Mouse (Mus musculus) induced T-regulatory cell, adult 2 months (primary cell): ENCODE measurements around the gene Taar4.

Source experiments
- DNase-seq: peaks from one replicate; pipeline ENCODE4 v3.0.0-alpha.2; 2012; ENCODE audit warnings: low read depth

Taar4 gene

DNA sequence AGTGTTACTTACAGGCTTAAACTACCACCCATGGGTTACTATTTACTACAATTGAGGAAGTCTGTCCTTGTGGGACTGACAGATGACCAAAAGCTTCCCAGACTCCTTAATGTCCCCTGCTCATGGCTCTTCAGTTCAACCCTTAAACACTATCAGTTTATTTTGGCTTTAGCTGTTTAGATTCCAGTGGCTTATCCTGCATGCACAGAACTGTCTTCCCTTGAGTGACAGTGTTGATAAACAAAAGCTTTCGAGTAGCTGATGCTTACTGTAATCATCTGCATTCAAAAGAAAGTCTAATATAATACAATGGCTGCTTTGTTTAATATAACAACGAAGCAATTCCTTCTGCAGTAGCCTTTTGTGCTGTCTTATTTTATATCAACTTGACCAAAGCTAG, 46.7 kb downstream of the Taar4 start:
- no peak for DNase-seq

GRCm38 (mm10) chr10:24008143-24008542, 47.8 kb downstream of the Taar4 start:
- no peak for DNase-seq
